Mouse (Mus musculus) forebrain, postnatal 0 days (tissue): Measurements from ENCODE around the gene Timm9. TPM values are rescaled to one million over a fixed set of nuclear protein-coding genes. Genes with fewer than 3 reads are reported as not detected.
"Not testable (repeated sequence)": the region's sequence is repeated elsewhere in the genome, so short reads cannot be mapped to it uniquely, and the experiment has no call there.

Experiments
- ATAC-seq: fragments of 200-750 bp; cut with Nextera tagmentation; 2 replicates; pipeline ENCODE4 v1.8.0; 2017; ENCODE audit warnings: mild to moderate bottlenecking, moderate library complexity
- DNase-seq: peaks from one replicate; pipeline ENCODE4 v3.0.0-alpha.2; 2015
- H3K27ac ChIP-seq: fragments of 300-500 bp; sonication (generic); 2 replicates; pipeline ENCODE4 v1.5.1; 2014; ENCODE audit warnings: low read depth, mild to moderate bottlenecking, antibody characterized with exemption, low read length, moderate library complexity, mixed read lengths
- H3K27me3 ChIP-seq: fragments of 300-500 bp; sonication (generic); 2 replicates; pipeline ENCODE4 v1.6.1; 2014; ENCODE audit warnings: mild to moderate bottlenecking, low read length, mixed read lengths; ENCODE audit not compliant: insufficient read depth
- H3K36me3 ChIP-seq: fragments of 300-500 bp; sonication (generic); 2 replicates; pipeline ENCODE4 v1.6.1; 2014; ENCODE audit warnings: mild to moderate bottlenecking, moderate library complexity; ENCODE audit not compliant: insufficient read depth
- H3K4me1 ChIP-seq: fragments of 300-500 bp; sonication (generic); 2 replicates; pipeline ENCODE4 v1.6.1; 2014; ENCODE audit warnings: antibody characterized with exemption; ENCODE audit not compliant: insufficient read depth
- H3K4me2 ChIP-seq: fragments of 300-500 bp; sonication (generic); 2 replicates; pipeline ENCODE4 v1.6.1; 2014; ENCODE audit warnings: low read depth, mild to moderate bottlenecking, moderate library complexity
- H3K4me3 ChIP-seq: fragments of 300-500 bp; sonication (generic); 2 replicates; pipeline ENCODE4 v1.5.1; 2014; ENCODE audit warnings: low read depth, low read length, mixed read lengths
- H3K9ac ChIP-seq: fragments of 300-500 bp; sonication (generic); 2 replicates; pipeline ENCODE4 v1.6.1; 2014; ENCODE audit warnings: mild to moderate bottlenecking
- H3K9me3 ChIP-seq: fragments of 300-500 bp; sonication (generic); 2 replicates; pipeline ENCODE4 v1.6.1; 2016; ENCODE audit warnings: low read length
- CTCF ChIP-seq: sonication (generic); IDR thresholded peaks from 2 replicates; pipeline ENCODE4 v1.5.1; 2016; ENCODE audit warnings: antibody characterized with exemption, control low read depth, low read depth
- WGBS: fragments of 180-500 bp; shearing (Covaris S2); extraction: QIAGEN DNeasy Blood & Tissue Kit; methylation state at CpG from one replicate; pipeline ENCODE4 v1.1.7; 2014; 5-methylcytosine and 5-hydroxymethylcytosine counted together
- polyA plus RNA-seq: library from polyadenylated mRNA; unstranded; fragments of >200 nt; fragmentation: Nextera tagmentation; extraction: Ambion mirVana; gene quantifications from 2 replicates; pipeline ENCODE4 v1.2.1, GENCODE M21; 2015
- total RNA-seq: library from RNA; depleted of rRNA; stranded (reverse); fragments of >200 nt; gene quantifications from 2 replicates; pipeline ENCODE4 v1.2.3, GENCODE M21; 2014; rRNA removed

The Timm9 gene
- total and polyA plus RNA-seq, 2 experiments from 2014 or later = 79.8 to 123 TPM

GRCm38 (mm10) chr12:71111331-71111730, 25.2 kb downstream of the Timm9 start, which contains the start of gene Tomm20l:
Gene Tomm20l (plus strand): TSS chr12:71111428.
- no peaks in the 10 kb centered on the region for H3K36me3 ChIP-seq
- H3K27me3 ChIP-seq = no peaks in the 10 kb centered on the region
- TF ChIP-seq CTCF = 0 out of 2 replicates have a peak, but pooled peaks have one; percentile 17
- H3K9ac ChIP-seq = no peak within 1 kb of the TSS
- H3K4me3 ChIP-seq = no peak within 1 kb of the TSS
- WGBS = 5% methylated on average over 33 of the region's 33 CpGs
- DNase-seq = no peak
- H3K4me2 ChIP-seq = peak within 1 kb of the TSS; percentile 34
- no peak for ATAC-seq
- H3K9me3 ChIP-seq = no peaks in the 10 kb centered on the region
- H3K27ac ChIP-seq = no peak within 1 kb of the TSS
- H3K4me1 ChIP-seq = no peaks in the 10 kb centered on the region

- Histone ChIP-seq H3K9ac (no peak overlapping the region), H3K4me2 (no peak overlapping the region), H3K9me3 (no peaks in the 10 kb centered on the region), H3K36me3 (no peaks in the 10 kb centered on the region), H3K4me3 (no peak overlapping the region), H3K27me3 (no peaks in the 10 kb centered on the region), H3K27ac (no peak overlapping the region), H3K4me1 (no peaks in the 10 kb centered on the region)
- DNase-seq (no peak), ATAC-seq (no peak)
- TF ChIP-seq CTCF = no peak
- WGBS = 84% methylated on average over 6 of the region's 6 CpGs
These were observed 29.2 kb downstream of the Timm9 start for GRCm38 (mm10) chr12:71107216-71107771.

- H3K36me3 ChIP-seq, DNase-seq, H3K27ac ChIP-seq, ATAC-seq, H3K4me3 ChIP-seq, H3K9ac ChIP-seq, H3K9me3 ChIP-seq, H3K4me1 ChIP-seq, H3K27me3 ChIP-seq, H3K4me2 ChIP-seq: not testable (repeated sequence)
- 96% methylated on average over 4 of the region's 4 CpGs for WGBS
These were observed 32.2 kb downstream of the Timm9 start for GRCm38 (mm10) chr12:71104275-71104674.

GRCm38 (mm10) chr12:71086331-71086730, 50.2 kb downstream of the Timm9 start:
- Histone ChIP-seq H3K27ac (no peak overlapping the region), H3K36me3 (peaks cover 7% of the 10 kb centered on the region), H3K27me3 (no peaks in the 10 kb centered on the region), H3K4me2 (no peak overlapping the region), H3K9ac (no peak overlapping the region), H3K9me3 (no peaks in the 10 kb centered on the region), H3K4me1 (no peaks in the 10 kb centered on the region), H3K4me3 (no peak overlapping the region)
- 93% methylated on average over 8 of the region's 8 CpGs for WGBS
- no peak for TF ChIP-seq CTCF
- DNase-seq (no peak), ATAC-seq (no peak)

Other genes with a start within 250 kb of the Timm9 start
- 105 and 112 TPM in 2 replicates for gene Actr10, start 198.8 kb downstream of the Timm9 start, total RNA-seq
- gene Actr10, start 198.8 kb downstream of the Timm9 start, polyA plus RNA-seq = 196 and 282 TPM in 2 replicates
- gene Psma3, start 162.1 kb downstream of the Timm9 start, total RNA-seq = 207 and 225 TPM in 2 replicates
- 605 and 698 TPM in 2 replicates for gene Psma3, start 162.1 kb downstream of the Timm9 start, polyA plus RNA-seq
- 15.6 and 17.9 TPM in 2 replicates for gene Arid4a, start 120.7 kb downstream of the Timm9 start, total RNA-seq
- gene Arid4a, start 120.7 kb downstream of the Timm9 start, polyA plus RNA-seq = 27.4 and 38.2 TPM in 2 replicates
- not detected in 2 replicates for gene Tomm20l, start 25.3 kb downstream of the Timm9 start, total RNA-seq
- gene Tomm20l, start 25.3 kb downstream of the Timm9 start, polyA plus RNA-seq = not detected in 2 replicates
- gene 2700049A03Rik, start 164 bp upstream of the Timm9 start, total RNA-seq = 9.6 and 9.8 TPM in 2 replicates
- 5.0 and 6.4 TPM in 2 replicates for gene 2700049A03Rik, start 164 bp upstream of the Timm9 start, polyA plus RNA-seq
- 75.1 and 102 TPM in 2 replicates for gene Dact1, start 173.2 kb upstream of the Timm9 start, total RNA-seq
- 24.1 and 26.3 TPM in 2 replicates for gene Dact1, start 173.2 kb upstream of the Timm9 start, polyA plus RNA-seq